Mouse (Mus musculus) cortical plate, adult 2 months (tissue): ENCODE data around the gene Fam213a.

Experiments used
- CTCF ChIP-seq: fragments of 200-500 bp; IDR thresholded peaks from 2 replicates; pipeline ENCODE4 v1.5.1; 2011; ENCODE audit warnings: mild to moderate bottlenecking, control low read depth, low read length; ENCODE audit not compliant: insufficient read depth; ENCODE audit errors: extremely low read depth
- POLR2A ChIP-seq: fragments of 200-500 bp; IDR thresholded peaks from 2 replicates; pipeline ENCODE4 v1.6.1; 2011; ENCODE audit warnings: mild to moderate bottlenecking, low read length, control low read depth; ENCODE audit not compliant: insufficient read depth; ENCODE audit errors: extremely low read depth

- no peak for TF ChIP-seq CTCF
- TF ChIP-seq POLR2A, result no peak
Observed at GRCm38 (mm10) chr14:41047402-41047801, 33.8 kb upstream of the Fam213a start.
